Mouse (Mus musculus) CD4-positive, CD25-positive, alpha-beta regulatory T cell, adult 4 months (primary cell): ENCODE data around the gene Dock10. TPM values are rescaled to one million over a fixed set of nuclear protein-coding genes. Genes with fewer than 3 reads are reported as not detected.

Experiments used
- ATAC-seq: one replicate; pipeline ENCODE4 v1.8.0; 2017
- polyA plus RNA-seq, 2 experiments: library from polyadenylated mRNA; unstranded; fragments of 100-300 nt; shearing (Covaris generic); gene quantifications; one replicate each; pipeline ENCODE4 v1.2.1; 2017

Dock10 gene
- polyA plus RNA-seq, 2 experiments from 2014 or later = 116 to 121 TPM

DNA sequence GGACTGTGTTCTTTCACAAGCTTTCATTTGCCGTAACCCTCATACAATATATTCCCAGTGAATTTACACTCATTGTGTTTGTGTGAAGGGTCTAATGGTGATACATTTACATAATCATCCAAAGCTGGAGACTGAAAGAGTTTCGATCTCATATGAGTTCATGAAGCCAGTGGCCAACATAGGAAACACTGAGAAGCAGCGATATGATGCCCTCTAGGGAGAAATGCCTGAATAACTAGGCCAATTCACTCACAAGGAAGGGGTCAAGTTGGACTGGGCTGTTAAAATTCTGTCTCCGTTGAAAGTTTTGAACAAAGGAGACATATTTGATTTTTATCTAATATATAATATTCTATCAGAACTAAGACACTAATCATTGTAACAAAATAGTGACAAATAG is 30.9 kb downstream of the Dock10 start:
- ATAC-seq = no peak

- peak; percentile 74 for ATAC-seq
Measured at GRCm38 (mm10) chr1:80722647-80723046, 35.7 kb downstream of the Dock10 start.

DNA sequence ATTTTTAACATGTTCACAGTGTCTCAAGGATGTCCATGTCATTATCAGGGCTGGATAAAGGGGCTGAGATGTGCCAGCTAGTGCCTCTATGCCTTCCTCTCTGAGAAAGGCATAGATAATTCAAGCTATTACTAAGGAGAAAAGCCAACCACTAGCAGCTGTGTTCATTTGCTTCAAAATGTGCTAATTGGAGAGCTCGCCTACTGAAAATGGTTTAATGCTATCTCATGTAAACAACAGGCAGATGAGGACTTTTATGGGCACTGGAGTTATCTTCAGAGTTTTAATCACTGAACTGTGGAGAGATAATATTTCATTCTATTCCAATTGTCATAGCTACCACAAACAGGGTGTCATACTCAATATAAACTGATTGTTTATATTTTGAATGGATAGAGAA is 36.3 kb downstream of the Dock10 start:
- no peak for ATAC-seq

GRCm38 (mm10) chr1:80721181-80721580 is 37.1 kb downstream of the Dock10 start:
- ATAC-seq = no peak

DNA sequence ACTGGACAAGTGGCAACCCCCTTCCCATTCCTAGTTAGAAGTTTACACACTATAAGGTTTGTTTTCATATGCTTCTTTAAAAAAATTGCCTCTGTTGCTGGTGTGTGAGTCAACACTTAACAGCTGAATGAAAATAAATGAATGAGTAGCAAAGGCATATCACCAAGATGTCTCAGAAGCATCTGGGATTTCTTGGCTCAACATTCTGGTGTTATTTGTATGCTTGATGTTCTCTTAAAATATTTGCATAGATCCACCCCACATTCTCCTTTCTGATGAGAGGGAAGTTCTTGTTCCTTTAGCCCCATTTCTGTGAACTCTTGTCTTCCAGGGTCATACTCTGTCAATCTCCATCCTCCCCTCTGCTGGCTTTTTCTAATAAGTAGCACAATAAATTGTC is 38.2 kb downstream of the Dock10 start:
- no peak for ATAC-seq

DNA sequence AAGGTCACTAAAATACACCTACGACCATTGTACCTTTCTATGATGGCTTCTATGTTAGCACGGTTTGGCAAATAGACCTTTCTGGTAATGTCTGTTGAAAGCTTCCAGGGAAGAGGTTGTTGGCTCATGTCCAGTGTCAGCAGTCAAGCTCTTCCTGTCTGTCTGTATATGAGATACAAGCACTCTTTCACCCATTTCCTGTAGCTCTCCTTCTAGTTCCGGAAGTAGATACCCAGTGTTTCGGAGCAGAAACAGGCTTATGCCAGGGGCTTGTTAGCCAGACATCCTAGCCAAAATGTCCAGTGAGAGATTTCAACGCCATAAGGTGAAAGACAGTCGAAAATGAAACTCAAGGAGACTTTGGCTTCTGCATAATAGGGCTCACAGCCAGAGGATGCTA is 38.9 kb downstream of the Dock10 start:
- ATAC-seq = peak; percentile 72

- no peak for ATAC-seq
Measured at GRCm38 (mm10) chr1:80718666-80719065, 39.7 kb downstream of the Dock10 start.

DNA sequence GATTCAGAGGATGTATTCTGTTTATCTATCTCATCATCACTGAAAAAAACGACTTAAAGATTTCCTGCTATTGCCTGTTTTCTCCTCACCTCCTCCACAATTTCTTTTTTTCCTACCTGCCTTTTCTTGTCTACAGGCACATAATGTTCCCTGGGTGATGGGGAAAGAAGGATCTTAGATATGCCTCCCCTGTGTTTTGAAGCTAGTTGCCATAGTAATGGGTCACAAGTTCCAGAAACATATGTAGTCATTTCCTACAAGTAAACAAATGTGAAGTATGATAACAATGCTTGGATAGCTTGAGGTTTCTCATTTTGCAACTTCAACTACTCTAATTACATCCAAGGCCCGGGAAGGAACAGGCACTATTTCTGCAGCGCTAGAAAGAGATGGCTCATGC is 42.4 kb downstream of the Dock10 start:
- ATAC-seq = no peak

DNA sequence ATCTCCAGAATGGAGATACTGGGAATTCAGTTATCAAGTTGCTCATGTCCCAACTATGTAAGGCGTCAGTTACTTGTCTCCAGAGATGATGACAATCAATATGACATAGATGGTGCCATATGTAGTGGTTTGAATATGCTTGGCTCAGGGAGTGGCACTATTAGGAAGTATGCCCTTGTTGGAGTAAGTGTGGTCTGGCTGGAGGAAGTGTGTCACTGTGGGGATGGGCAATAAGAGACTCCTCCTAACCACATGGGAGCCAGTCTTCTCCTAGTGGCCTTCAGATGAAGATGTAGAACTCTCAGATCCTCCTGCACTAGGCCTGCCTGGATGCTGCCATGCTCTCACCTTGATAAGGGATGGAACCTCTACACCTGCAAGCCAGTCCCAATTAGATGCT is 44.4 kb downstream of the Dock10 start:
- ATAC-seq = no peak

DNA sequence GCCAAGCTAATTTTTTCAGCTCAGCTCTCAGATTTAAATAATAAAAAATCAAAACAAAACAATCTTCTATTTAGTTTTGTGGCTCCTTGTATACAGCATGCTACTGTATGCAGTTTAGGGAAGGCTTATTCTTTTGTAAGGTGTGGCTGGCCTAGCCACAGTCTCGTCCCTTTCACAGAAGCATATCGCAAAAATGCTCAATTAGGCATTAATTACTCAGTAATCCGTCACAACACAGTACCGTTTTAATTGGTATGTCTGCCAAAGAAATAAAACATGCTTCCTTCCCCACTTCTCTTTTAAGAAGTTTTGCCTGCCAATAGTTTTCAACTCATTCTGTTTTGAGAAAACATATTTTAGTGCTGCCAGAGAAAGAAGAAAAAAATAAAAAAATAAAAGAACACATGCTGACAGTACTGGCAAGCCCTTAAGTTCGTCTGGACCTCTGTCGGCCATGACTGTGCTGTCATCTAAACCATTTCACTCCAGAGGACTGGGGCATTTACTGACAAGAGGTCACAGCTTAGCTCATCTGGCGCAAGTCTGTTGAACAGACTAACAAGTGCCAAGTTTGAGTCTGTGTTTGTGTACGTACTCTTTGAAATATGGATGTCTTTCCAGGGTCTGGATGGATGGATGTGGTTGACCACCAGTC is 47.6 kb downstream of the Dock10 start:
- ATAC-seq = no peak

DNA sequence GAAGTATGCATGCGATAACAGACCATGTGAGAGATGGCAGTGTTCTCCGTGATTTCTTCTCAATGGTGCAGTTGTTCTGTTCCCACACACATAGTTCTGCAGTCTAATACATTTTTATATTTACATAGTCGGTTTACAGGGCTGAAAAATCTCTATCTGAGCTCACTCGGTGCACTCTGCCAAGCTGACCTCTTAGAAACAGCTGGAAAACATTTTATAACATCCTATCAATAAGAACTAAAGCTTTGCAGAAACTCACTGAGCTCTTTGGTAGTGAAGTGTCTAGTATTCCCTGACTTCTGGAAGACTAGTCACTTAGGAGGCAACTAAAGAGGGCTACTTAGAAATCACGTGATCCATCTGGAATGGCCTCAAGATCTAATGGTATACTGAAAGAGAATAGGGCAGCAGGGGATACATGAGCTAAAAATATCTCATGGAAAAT is 48.2 kb downstream of the Dock10 start:
- ATAC-seq = no peak

DNA sequence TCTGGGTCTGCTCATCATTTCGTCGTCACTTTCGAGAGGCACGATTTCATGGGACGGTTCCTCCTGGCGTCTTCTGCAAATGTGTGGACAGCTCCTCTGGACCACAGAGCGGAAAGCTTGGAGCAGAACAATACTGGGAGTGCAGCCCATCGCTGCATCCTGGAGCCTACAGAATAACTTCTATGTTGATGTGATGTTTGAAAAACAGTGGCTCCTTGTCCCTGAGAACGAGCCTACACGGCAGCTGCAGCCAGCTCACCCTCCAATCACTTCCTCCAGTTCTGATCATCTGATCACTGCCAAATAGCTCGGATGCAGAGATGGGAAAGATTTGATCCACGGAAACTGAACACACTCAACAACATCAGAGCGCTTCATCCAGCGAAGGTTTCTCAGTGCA is 49.0 kb downstream of the Dock10 start:
- no peak for ATAC-seq

GRCm38 (mm10) chr1:80703279-80703678 is 55.0 kb downstream of the Dock10 start:
- peak; percentile 76 for ATAC-seq

GRCm38 (mm10) chr1:80676004-80676673 is 82.2 kb downstream of the Dock10 start:
- peak; percentile 15 for ATAC-seq

DNA sequence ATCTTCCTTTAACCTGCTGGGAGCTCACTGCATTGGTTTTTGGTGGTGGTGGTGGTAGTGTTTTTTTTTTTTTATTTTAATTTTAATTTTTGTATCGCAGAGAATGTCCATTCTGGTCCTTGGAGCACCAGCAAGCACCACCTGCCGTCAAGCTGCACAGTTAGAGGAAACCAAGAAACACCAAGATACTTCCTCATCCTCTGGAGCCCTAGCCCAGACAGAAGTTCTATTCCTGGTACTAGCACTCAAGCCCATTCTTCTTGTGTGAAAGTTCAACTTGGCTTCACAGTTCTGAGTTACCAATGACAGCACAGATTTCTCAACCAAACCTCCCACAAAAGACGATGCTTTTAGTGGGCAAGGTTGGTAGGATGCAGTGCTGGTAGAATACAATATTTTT is 86.6 kb downstream of the Dock10 start:
- ATAC-seq = no peak

GRCm38 (mm10) chr1:80671056-80671455 is 87.3 kb downstream of the Dock10 start:
- ATAC-seq = peak; percentile 21

- ATAC-seq = peak; percentile 70
Measured at GRCm38 (mm10) chr1:80670387-80670786, 87.9 kb downstream of the Dock10 start.

DNA sequence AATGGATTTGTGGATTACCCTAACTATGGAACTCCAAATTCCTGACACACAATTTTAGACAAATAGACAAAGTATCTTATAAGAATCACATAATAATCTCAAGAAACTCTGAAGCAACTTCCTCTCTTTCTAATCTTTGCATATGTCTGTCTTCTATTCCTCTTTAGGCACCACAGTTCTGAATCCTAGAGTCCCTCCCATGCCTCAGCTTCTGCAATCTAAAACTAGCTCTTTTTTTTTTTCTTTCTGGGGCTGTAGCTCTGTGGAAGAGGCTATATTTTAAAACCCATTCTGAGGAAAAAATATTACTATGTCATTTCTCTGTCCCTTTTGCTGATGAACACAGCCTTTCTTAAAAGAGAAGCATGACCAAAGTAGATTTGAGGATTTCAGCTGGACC is 92.6 kb downstream of the Dock10 start:
- no peak for ATAC-seq

GRCm38 (mm10) chr1:80665161-80665560 is 93.2 kb downstream of the Dock10 start:
- ATAC-seq = peak; percentile 90

DNA sequence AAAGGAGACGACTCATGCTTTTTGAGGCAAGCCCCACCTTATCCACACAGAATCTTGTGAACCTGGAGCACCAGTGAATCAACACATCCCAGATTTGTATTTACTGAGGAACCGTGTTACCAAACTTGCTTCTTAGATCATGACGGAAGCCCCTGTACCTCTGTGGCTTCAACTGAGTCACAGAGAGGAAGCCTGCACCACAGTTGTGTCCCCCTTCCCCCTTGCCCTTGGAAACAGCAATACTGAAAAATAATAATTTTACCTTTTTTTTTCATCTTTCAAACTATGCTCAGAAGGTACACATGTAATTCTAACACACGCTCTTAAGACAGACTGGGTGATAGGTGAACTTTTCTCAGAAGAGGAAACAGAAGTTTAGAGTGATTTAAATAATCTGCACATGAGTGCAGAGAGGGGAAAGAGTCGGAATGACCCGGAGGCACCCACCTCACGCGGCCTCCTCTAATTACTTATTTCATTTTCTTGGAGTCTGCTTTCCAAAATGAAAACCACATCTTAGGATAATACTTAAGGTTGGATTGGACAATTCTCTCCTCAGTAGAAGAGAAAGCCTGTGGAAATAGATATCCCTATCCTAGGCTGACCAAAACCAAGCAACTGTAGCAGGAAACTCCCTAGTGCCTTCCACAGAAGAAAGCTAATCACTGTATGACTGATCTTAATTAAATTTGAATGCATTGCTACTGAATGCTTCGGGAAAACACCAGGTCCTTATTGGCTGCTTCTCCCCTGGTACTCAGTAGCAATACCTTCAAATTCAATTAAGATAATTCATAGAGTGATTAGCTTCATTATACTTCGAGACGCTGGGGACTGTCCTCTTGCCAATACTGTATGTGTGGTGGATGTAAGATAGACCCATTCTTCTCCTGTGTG is 96.6 kb downstream of the Dock10 start:
- peak; percentile 32 for ATAC-seq

GRCm38 (mm10) chr1:80659465-80660245 is 98.7 kb downstream of the Dock10 start:
- no peak for ATAC-seq

GRCm38 (mm10) chr1:80656389-80656788 is 101.9 kb downstream of the Dock10 start:
- ATAC-seq = no peak

- no peak for ATAC-seq
Measured at GRCm38 (mm10) chr1:80655854-80656253, 102.5 kb downstream of the Dock10 start.
